Mouse (Mus musculus): ENCODE results near the gene Scpep1. TPM values are rescaled to one million over a fixed set of nuclear protein-coding genes. Genes with fewer than 3 reads are reported as not detected.

Scpep1 gene
- polyA plus RNA-seq, 1 experiment = 22.3 TPM

DNA sequence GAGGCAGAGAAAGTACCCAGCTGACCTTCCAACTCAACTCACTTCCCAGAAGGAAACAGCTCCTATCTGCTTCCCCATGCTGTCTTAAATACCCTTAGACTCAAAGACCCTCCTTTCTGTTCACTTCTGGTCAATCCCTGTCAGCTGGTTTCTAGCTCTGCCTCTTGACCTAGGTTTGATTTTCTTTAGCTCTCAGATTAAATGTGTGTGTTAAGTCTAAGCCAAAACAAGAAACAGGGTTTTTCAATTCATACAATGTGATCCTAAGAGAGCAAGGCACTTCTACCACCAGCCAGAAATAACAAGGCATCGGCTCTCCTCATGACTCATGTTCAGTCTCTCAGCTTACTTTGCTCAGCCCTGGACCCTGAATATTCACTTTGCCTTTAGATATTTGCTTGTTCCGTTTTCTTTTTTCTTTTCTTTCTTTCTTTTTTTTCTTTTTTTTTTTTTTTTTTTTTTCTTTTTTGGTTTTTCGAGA is 11.7 kb upstream of the Scpep1 start, which contains the start of gene Elobl:
Gene Elobl (minus strand): TSS at position 51 of the 481 bp plus-strand sequence.
- TF ChIP-seq CTCF (IDR thresholded peaks at IDR 0.05; ENCODE audit: control insufficient read depth, insufficient read depth, low read length) (no peak), POLR2A (IDR thresholded peaks at IDR 0.05; ENCODE audit: borderline replicate concordance, control insufficient read depth, low read depth, low read length) (no peak)
- WGBS = 62% methylated on average over 3 of the region's 3 CpGs

DNA sequence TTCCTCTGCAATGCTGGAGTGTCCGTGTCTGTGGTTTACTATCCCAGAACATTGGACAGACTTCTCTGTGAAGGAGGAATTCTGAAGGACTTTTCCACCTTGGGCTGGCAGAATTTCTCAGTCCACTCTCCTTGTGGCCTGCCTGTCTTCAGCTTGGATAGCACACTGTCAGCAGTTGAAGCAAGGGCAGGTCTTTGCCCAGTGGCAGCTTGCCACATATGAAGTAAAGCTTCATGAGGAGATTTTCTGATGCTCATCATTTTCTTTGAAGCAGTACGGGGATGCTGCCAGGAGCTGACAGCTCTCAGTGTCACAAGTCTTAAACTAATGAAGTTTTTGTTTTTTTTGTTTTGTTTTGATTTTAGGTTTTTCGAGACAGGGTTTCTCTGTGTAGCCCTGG is 3.6 kb upstream of the Scpep1 start:
- TF ChIP-seq CTCF (IDR thresholded peaks at IDR 0.05; ENCODE audit: control insufficient read depth, insufficient read depth, low read length) = no peak
- TF ChIP-seq POLR2A (IDR thresholded peaks at IDR 0.05; ENCODE audit: borderline replicate concordance, control insufficient read depth, low read depth, low read length) = no peak
- Histone ChIP-seq H3K4me3 (replicated peaks; ENCODE audit: control insufficient read depth, low read depth, low read length) (no peak overlapping the region), H3K4me1 (ENCODE audit: control insufficient read depth, insufficient read depth, low read length) (no peaks in the 10 kb centered on the region; the same call in 1 of the 2 replicates), H3K27ac (ENCODE audit: control insufficient read depth, insufficient read depth, low read depth, low read length, poor library complexity) (no peak overlapping the region)
- 59% methylated on average over 3 of the region's 3 CpGs for WGBS

More for the DNA sequence above, 11.7 kb upstream of the Scpep1 start, which contains the start of gene Elobl:
- Histone ChIP-seq H3K4me3 (replicated peaks; ENCODE audit: control insufficient read depth, low read depth, low read length) (no peak within 1 kb of the TSS), H3K27ac (ENCODE audit: control insufficient read depth, insufficient read depth, low read depth, low read length, poor library complexity) (no peak within 1 kb of the TSS), H3K4me1 (ENCODE audit: control insufficient read depth, insufficient read depth, low read length) (no peaks in the 10 kb centered on the region)

DNA sequence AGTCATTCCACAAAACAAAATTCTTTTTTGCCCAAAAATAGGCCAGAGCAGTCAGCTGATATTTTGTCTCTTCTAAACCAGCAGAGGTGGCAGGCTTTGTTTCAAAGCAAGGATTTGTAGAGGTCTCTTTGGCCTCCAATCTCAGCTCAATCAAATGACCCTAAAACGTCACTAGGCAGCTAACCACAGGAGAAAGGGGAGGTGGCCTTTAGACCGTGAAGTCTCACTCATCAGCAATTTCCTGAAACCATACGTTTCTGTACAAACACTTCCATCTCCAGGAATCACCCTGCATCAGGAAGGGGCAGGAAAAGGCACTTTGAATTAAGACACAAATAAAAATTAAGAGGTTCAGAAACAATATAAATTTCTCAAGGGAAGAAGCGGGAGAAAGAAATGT is 462 bp downstream of the Scpep1 start:
- H3K4me1 ChIP-seq (ENCODE audit: control insufficient read depth, insufficient read depth, low read length) = peaks cover 2% of the 10 kb centered on the region; the same call in 1 of the 2 replicates
- WGBS = 1% methylated on average over 4 of the region's 4 CpGs
- TF ChIP-seq POLR2A (IDR thresholded peaks at IDR 0.05; ENCODE audit: borderline replicate concordance, control insufficient read depth, low read depth, low read length) = no peak
- TF ChIP-seq CTCF (IDR thresholded peaks at IDR 0.05; ENCODE audit: control insufficient read depth, insufficient read depth, low read length) = no peak
- peak overlapping the region; percentile 97 for H3K4me3 ChIP-seq (replicated peaks; ENCODE audit: control insufficient read depth, low read depth, low read length)
- peak overlapping the region; percentile 83 for H3K27ac ChIP-seq (ENCODE audit: control insufficient read depth, insufficient read depth, low read depth, low read length, poor library complexity)

DNA sequence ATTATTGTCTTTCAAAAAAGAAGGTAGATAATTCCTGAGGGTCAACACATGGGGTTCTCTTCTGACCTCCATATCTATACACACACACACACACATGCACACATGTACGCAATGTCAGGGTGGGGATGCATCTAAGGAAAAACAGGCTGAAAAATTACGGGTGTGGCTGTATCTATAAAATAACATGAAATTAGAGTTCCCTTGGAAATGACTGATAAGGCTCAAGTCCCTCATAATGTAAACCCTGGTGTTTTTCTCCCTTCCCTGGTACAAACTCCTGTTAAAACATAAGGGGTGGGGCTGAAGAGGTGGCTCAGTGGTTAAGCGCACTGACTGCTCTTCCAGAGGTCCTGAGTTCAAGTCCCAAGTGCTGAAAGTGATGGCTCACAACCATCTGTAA is 1.7 kb downstream of the Scpep1 start:
- Histone ChIP-seq H3K4me1 (ENCODE audit: control insufficient read depth, insufficient read depth, low read length) (peaks cover 2% of the 10 kb centered on the region; the same call in 1 of the 2 replicates), H3K4me3 (replicated peaks; ENCODE audit: control insufficient read depth, low read depth, low read length) (no peak overlapping the region), H3K27ac (ENCODE audit: control insufficient read depth, insufficient read depth, low read depth, low read length, poor library complexity) (no peak overlapping the region)
- TF ChIP-seq POLR2A (IDR thresholded peaks at IDR 0.05; ENCODE audit: borderline replicate concordance, control insufficient read depth, low read depth, low read length) (no peak), CTCF (IDR thresholded peaks at IDR 0.05; ENCODE audit: control insufficient read depth, insufficient read depth, low read length) (no peak)
- 75% methylated on average over 3 of the region's 3 CpGs for WGBS

- 92% methylated on average over 5 of the region's 5 CpGs for WGBS
- Histone ChIP-seq H3K4me3 (replicated peaks; ENCODE audit: control insufficient read depth, low read depth, low read length) (no peak overlapping the region), H3K27ac (ENCODE audit: control insufficient read depth, insufficient read depth, low read depth, low read length, poor library complexity) (no peak overlapping the region), H3K4me1 (ENCODE audit: control insufficient read depth, insufficient read depth, low read length) (peaks cover 2% of the 10 kb centered on the region; the same call in 1 of the 2 replicates)
- TF ChIP-seq POLR2A (IDR thresholded peaks at IDR 0.05; ENCODE audit: borderline replicate concordance, control insufficient read depth, low read depth, low read length) = no peak
- no peak for TF ChIP-seq CTCF (IDR thresholded peaks at IDR 0.05; ENCODE audit: control insufficient read depth, insufficient read depth, low read length)
Observed at GRCm38 (mm10) chr11:88952117-88952516, 3.1 kb downstream of the Scpep1 start.

GRCm38 (mm10) chr11:88951576-88951975 is 3.7 kb downstream of the Scpep1 start:
- H3K4me1 ChIP-seq (ENCODE audit: control insufficient read depth, insufficient read depth, low read length) = peaks cover 2% of the 10 kb centered on the region; the same call in 1 of the 2 replicates
- H3K27ac ChIP-seq (ENCODE audit: control insufficient read depth, insufficient read depth, low read depth, low read length, poor library complexity) = no peak overlapping the region
- no peak for TF ChIP-seq CTCF (IDR thresholded peaks at IDR 0.05; ENCODE audit: control insufficient read depth, insufficient read depth, low read length)
- TF ChIP-seq POLR2A (IDR thresholded peaks at IDR 0.05; ENCODE audit: borderline replicate concordance, control insufficient read depth, low read depth, low read length) = no peak
- no peak overlapping the region for H3K4me3 ChIP-seq (replicated peaks; ENCODE audit: control insufficient read depth, low read depth, low read length)
- 85% methylated on average over 2 of the region's 2 CpGs for WGBS

GRCm38 (mm10) chr11:88950640-88951250 is 4.5 kb downstream of the Scpep1 start:
- Histone ChIP-seq H3K27ac (ENCODE audit: control insufficient read depth, insufficient read depth, low read depth, low read length, poor library complexity) (peak overlapping the region; percentile 61), H3K4me3 (replicated peaks; ENCODE audit: control insufficient read depth, low read depth, low read length) (no peak overlapping the region), H3K4me1 (ENCODE audit: control insufficient read depth, insufficient read depth, low read length) (peaks cover 2% of the 10 kb centered on the region; the same call in 1 of the 2 replicates)
- TF ChIP-seq CTCF (IDR thresholded peaks at IDR 0.05; ENCODE audit: control insufficient read depth, insufficient read depth, low read length) (no peak), POLR2A (IDR thresholded peaks at IDR 0.05; ENCODE audit: borderline replicate concordance, control insufficient read depth, low read depth, low read length) (no peak)
- 84% methylated on average over 13 of the region's 13 CpGs for WGBS

- TF ChIP-seq CTCF (IDR thresholded peaks at IDR 0.05; ENCODE audit: control insufficient read depth, insufficient read depth, low read length) (no peak), POLR2A (IDR thresholded peaks at IDR 0.05; ENCODE audit: borderline replicate concordance, control insufficient read depth, low read depth, low read length) (no peak)
- peak overlapping the region; percentile 61 for H3K27ac ChIP-seq (ENCODE audit: control insufficient read depth, insufficient read depth, low read depth, low read length, poor library complexity)
- WGBS = 38% methylated on average over 8 of the region's 8 CpGs
- no peak overlapping the region for H3K4me3 ChIP-seq (replicated peaks; ENCODE audit: control insufficient read depth, low read depth, low read length)
- H3K4me1 ChIP-seq (ENCODE audit: control insufficient read depth, insufficient read depth, low read length) = peaks cover 2% of the 10 kb centered on the region; the same call in 1 of the 2 replicates
Observed at GRCm38 (mm10) chr11:88949802-88950639, 5.2 kb downstream of the Scpep1 start.
